Mouse (Mus musculus) stomach, embryonic 15.5 days (tissue): Measurements from ENCODE around the gene Gm4985. TPM values are rescaled to one million over a fixed set of nuclear protein-coding genes. Genes with fewer than 3 reads are reported as not detected.
"Not testable (repeated sequence)": the region's sequence is repeated elsewhere in the genome, so short reads cannot be mapped to it uniquely, and the experiment has no call there.

Experiments used
- ATAC-seq: fragments of 200-750 bp; cut with Nextera tagmentation; 2 replicates; pipeline ENCODE4 v1.8.0; 2017; ENCODE audit warnings: low read depth, moderate number of reproducible peaks, moderate TSS enrichment; ENCODE audit not compliant: insufficient read depth, low FRiP score
- H3K27ac ChIP-seq: fragments of 300-500 bp; sonication (generic); 2 replicates; pipeline ENCODE4 v1.5.1; 2015; ENCODE audit warnings: mild to moderate bottlenecking, inconsistent platforms
- H3K27me3 ChIP-seq: fragments of 300-500 bp; sonication (generic); replicated peaks from 2 replicates; pipeline ENCODE4 v1.6.1; 2015; ENCODE audit warnings: inconsistent platforms
- H3K36me3 ChIP-seq: fragments of 300-500 bp; sonication (generic); 2 replicates; pipeline ENCODE4 v1.6.1; 2015; ENCODE audit warnings: inconsistent platforms
- H3K4me1 ChIP-seq: fragments of 300-500 bp; sonication (generic); 2 replicates; pipeline ENCODE4 v1.6.1; 2015; ENCODE audit warnings: inconsistent platforms
- H3K4me2 ChIP-seq: fragments of 300-500 bp; sonication (generic); 2 replicates; pipeline ENCODE4 v1.6.1; 2015; ENCODE audit warnings: mild to moderate bottlenecking, inconsistent platforms
- H3K4me3 ChIP-seq: fragments of 300-500 bp; sonication (generic); replicated peaks from 2 replicates; pipeline ENCODE4 v1.5.1; 2015; ENCODE audit warnings: inconsistent platforms
- H3K9ac ChIP-seq: fragments of 300-500 bp; sonication (generic); 2 replicates; pipeline ENCODE4 v1.6.1; 2015; ENCODE audit warnings: inconsistent platforms
- H3K9me3 ChIP-seq: fragments of 300-500 bp; sonication (generic); 2 replicates; pipeline ENCODE4 v1.6.1; 2016; ENCODE audit warnings: inconsistent platforms
- WGBS: fragments of 180-500 bp; shearing (Covaris S2); methylation state at CpG from one replicate; pipeline ENCODE4 v1.1.7; 2015; 5-methylcytosine and 5-hydroxymethylcytosine counted together
- microRNA-seq: library from miRNA; unstranded; fragments of <30 nt; microRNA quantifications from one replicate; pipeline ENCODE4, GENCODE M21; 2016
- polyA plus RNA-seq: library from polyadenylated mRNA; unstranded; fragments of >200 nt; fragmentation: Nextera tagmentation; extraction: Ambion mirVana; gene quantifications from 2 replicates; pipeline ENCODE4 v1.2.1, GENCODE M21; 2015

Gene Gm4985
- not detected in 2 replicates for polyA plus RNA-seq

GRCm38 (mm10) chrX:23958834-23959233 lies at the start of gene Gm4985:
Gene Gm4985 (minus strand): TSS chrX:23958934.
- H3K4me3 ChIP-seq, H3K4me1 ChIP-seq, H3K9ac ChIP-seq, H3K27ac ChIP-seq, H3K36me3 ChIP-seq, H3K4me2 ChIP-seq, H3K9me3 ChIP-seq, ATAC-seq, H3K27me3 ChIP-seq: not testable (repeated sequence)
- 86% methylated on average over 8 of the region's 8 CpGs for WGBS

GRCm38 (mm10) chrX:23954161-23954560 lies 4.6 kb downstream of the Gm4985 start:
- Histone ChIP-seq H3K36me3 (no peaks in the 10 kb centered on the region), H3K9me3 (no peaks in the 10 kb centered on the region), H3K4me1 (no peaks in the 10 kb centered on the region), H3K4me3 (no peak overlapping the region), H3K9ac (no peak overlapping the region), H3K4me2 (no peak overlapping the region), H3K27ac (no peak overlapping the region), H3K27me3 (no peaks in the 10 kb centered on the region)
- 77% methylated on average over 2 of the region's 2 CpGs for whole genome bisulfite sequencing
- no peak for ATAC-seq

Small RNA genes lying within 50 kb of the gene (microRNA-seq; reads per million reads assigned to microRNA genes)
- not detected for gene Gm25299

Other genes with a start within 250 kb of the Gm4985 start
- not detected in 2 replicates for gene Gm4907, start 76.4 kb downstream of the Gm4985 start, polyA plus RNA-seq